Mouse (Mus musculus) midbrain, embryonic 10.5 days (tissue): ENCODE data around the gene Foxc2. TPM values are rescaled to one million over a fixed set of nuclear protein-coding genes. Genes with fewer than 3 reads are reported as not detected.
A peak's percentile ranks its signal among the peaks of the same experiment; 100 is the strongest.

Experiments used
- DNase-seq: peaks from one replicate; pipeline ENCODE4 v3.0.0-alpha.2; 2017; ENCODE audit warnings: low spot score
- H3K27ac ChIP-seq: fragments of 300-500 bp; sonication (generic); replicated peaks from 2 replicates; pipeline ENCODE4 v1.5.1; 2016; ENCODE audit warnings: mild to moderate bottlenecking
- H3K27me3 ChIP-seq: fragments of 300-500 bp; sonication (generic); 2 replicates; pipeline ENCODE4 v1.6.1; 2016; ENCODE audit warnings: low read depth, mild to moderate bottlenecking; ENCODE audit not compliant: poor library complexity, severe bottlenecking
- H3K36me3 ChIP-seq: fragments of 300-500 bp; sonication (generic); 2 replicates; pipeline ENCODE4 v1.6.1; 2016; ENCODE audit warnings: mild to moderate bottlenecking, moderate library complexity
- H3K4me1 ChIP-seq: fragments of 300-500 bp; sonication (generic); 2 replicates; pipeline ENCODE4 v1.6.1; 2016
- H3K4me3 ChIP-seq: fragments of 300-500 bp; sonication (generic); 2 replicates; pipeline ENCODE4 v1.5.1; 2016; ENCODE audit warnings: mild to moderate bottlenecking, moderate library complexity
- H3K9me3 ChIP-seq: fragments of 300-500 bp; sonication (generic); replicated peaks from 2 replicates; pipeline ENCODE4 v1.6.1; 2016; ENCODE audit warnings: mild to moderate bottlenecking
- WGBS: fragments of 180-500 bp; shearing (Covaris S2); methylation state at CpG from one replicate; pipeline ENCODE4 v1.1.7; 2016; 5-methylcytosine and 5-hydroxymethylcytosine counted together
- polyA plus RNA-seq: library from polyadenylated mRNA; unstranded; fragments of >200 nt; fragmentation: Nextera tagmentation; extraction: Ambion mirVana; gene quantifications from 2 replicates; pipeline ENCODE4 v1.2.1, GENCODE M21; 2016

The Foxc2 gene
- polyA plus RNA-seq, 1 experiment from 2014 or later: 6.1 TPM

GRCm38 (mm10) chr8:121089631-121090380, 26.2 kb upstream of the Foxc2 start:
- H3K27me3 ChIP-seq: peaks cover 98% of the 10 kb centered on the region
- no peak overlapping the region for H3K27ac ChIP-seq
- 4% methylated on average over 32 of the region's 32 CpGs for WGBS
- H3K4me1 ChIP-seq: peaks cover 18% of the 10 kb centered on the region
- H3K4me3 ChIP-seq: 0 out of 2 replicates have a peak overlapping the region, but pooled peaks have one; percentile 6
- no peaks in the 10 kb centered on the region for H3K9me3 ChIP-seq
- DNase-seq: no peak
- H3K36me3 ChIP-seq: no peaks in the 10 kb centered on the region

- peak; percentile 47 for DNase-seq
- Histone ChIP-seq H3K9me3 (no peaks in the 10 kb centered on the region), H3K27ac (no peak overlapping the region), H3K27me3 (peaks cover 89% of the 10 kb centered on the region), H3K4me1 (peaks cover 14% of the 10 kb centered on the region), H3K36me3 (no peaks in the 10 kb centered on the region), H3K4me3 (no peak overlapping the region)
- 0% methylated on average over 1 of the region's 1 CpGs for WGBS
Measured at GRCm38 (mm10) chr8:121090716-121091115, 25.3 kb upstream of the Foxc2 start.

GRCm38 (mm10) chr8:121092141-121092540, 23.8 kb upstream of the Foxc2 start:
- DNase-seq: no peak

GRCm38 (mm10) chr8:121092627-121093026, 23.3 kb upstream of the Foxc2 start:
- peak; percentile 88 for DNase-seq
- no peak overlapping the region for H3K4me3 ChIP-seq
- no peaks in the 10 kb centered on the region for H3K9me3 ChIP-seq
- peaks cover 70% of the 10 kb centered on the region for H3K27me3 ChIP-seq
- H3K4me1 ChIP-seq: peaks cover 14% of the 10 kb centered on the region
- WGBS: 7% methylated on average over 16 of the region's 16 CpGs
- peaks cover 11% of the 10 kb centered on the region for H3K36me3 ChIP-seq
- no peak overlapping the region for H3K27ac ChIP-seq

More at GRCm38 (mm10) chr8:121092141-121092540, 23.8 kb upstream of the Foxc2 start:
- Histone ChIP-seq H3K9me3 (no peaks in the 10 kb centered on the region), H3K36me3 (peaks cover 6% of the 10 kb centered on the region), H3K4me1 (peaks cover 14% of the 10 kb centered on the region), H3K27ac (no peak overlapping the region), H3K4me3 (no peak overlapping the region), H3K27me3 (peaks cover 74% of the 10 kb centered on the region)
- 43% methylated on average over 6 of the region's 6 CpGs for WGBS

GRCm38 (mm10) chr8:121093496-121093895, 22.5 kb upstream of the Foxc2 start:
- Histone ChIP-seq H3K4me1 (peaks cover 14% of the 10 kb centered on the region), H3K4me3 (no peak overlapping the region), H3K27ac (no peak overlapping the region), H3K27me3 (peaks cover 61% of the 10 kb centered on the region), H3K36me3 (peaks cover 20% of the 10 kb centered on the region), H3K9me3 (no peaks in the 10 kb centered on the region)
- DNase-seq: no peak
- WGBS: 71% methylated on average over 6 of the region's 6 CpGs

- H3K27me3 ChIP-seq: peaks cover 4% of the 10 kb centered on the region
- H3K4me1 ChIP-seq: peaks cover 30% of the 10 kb centered on the region
- DNase-seq: peak; percentile 85
- H3K4me3 ChIP-seq: no peak overlapping the region
- 53% methylated on average over 17 of the region's 17 CpGs for WGBS
- peaks cover 73% of the 10 kb centered on the region for H3K36me3 ChIP-seq
- no peaks in the 10 kb centered on the region for H3K9me3 ChIP-seq
- H3K27ac ChIP-seq: no peak overlapping the region
Measured at GRCm38 (mm10) chr8:121104049-121104818, 11.7 kb upstream of the Foxc2 start.

GRCm38 (mm10) chr8:121107668-121108656, 8.0 kb upstream of the Foxc2 start, which contains the start of gene Mthfsd:
Gene Mthfsd (minus strand): TSS chr8:121108392.
- Histone ChIP-seq H3K9me3 (no peaks in the 10 kb centered on the region), H3K27me3 (peaks cover 41% of the 10 kb centered on the region), H3K4me1 (peaks cover 30% of the 10 kb centered on the region), H3K4me3 (peak within 1 kb of the TSS; percentile 97), H3K36me3 (peaks cover 36% of the 10 kb centered on the region), H3K27ac (peak within 1 kb of the TSS; percentile 93)
- 2% methylated on average over 75 of the region's 75 CpGs for WGBS
- DNase-seq: peak; percentile 98

DNA sequence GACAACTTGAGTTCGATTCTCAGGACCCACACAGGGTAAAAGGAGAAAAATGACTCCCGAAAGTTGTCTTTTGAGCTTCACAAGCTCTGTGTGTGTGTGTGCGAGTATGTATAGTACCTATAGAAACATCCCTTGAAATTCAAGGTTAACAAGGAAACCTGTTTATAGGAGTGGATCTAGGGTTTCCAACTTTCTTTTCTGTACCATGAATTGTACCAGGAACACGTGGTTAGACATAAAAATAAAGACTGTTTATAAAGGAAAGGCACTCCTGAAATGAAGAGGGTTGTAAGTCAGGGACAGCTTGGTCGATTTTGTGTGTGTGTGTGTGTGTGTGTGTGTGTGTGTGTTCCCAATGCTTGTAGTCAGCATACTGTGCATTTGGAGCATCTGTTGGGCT, 7.3 kb upstream of the Foxc2 start:
- Histone ChIP-seq H3K9me3 (no peaks in the 10 kb centered on the region), H3K4me1 (peaks cover 34% of the 10 kb centered on the region), H3K27ac (peak overlapping the region; percentile 93), H3K4me3 (peak overlapping the region; percentile 97), H3K27me3 (peaks cover 48% of the 10 kb centered on the region), H3K36me3 (peaks cover 29% of the 10 kb centered on the region)
- 19% methylated on average over 5 of the region's 5 CpGs for WGBS
- no peak for DNase-seq

DNA sequence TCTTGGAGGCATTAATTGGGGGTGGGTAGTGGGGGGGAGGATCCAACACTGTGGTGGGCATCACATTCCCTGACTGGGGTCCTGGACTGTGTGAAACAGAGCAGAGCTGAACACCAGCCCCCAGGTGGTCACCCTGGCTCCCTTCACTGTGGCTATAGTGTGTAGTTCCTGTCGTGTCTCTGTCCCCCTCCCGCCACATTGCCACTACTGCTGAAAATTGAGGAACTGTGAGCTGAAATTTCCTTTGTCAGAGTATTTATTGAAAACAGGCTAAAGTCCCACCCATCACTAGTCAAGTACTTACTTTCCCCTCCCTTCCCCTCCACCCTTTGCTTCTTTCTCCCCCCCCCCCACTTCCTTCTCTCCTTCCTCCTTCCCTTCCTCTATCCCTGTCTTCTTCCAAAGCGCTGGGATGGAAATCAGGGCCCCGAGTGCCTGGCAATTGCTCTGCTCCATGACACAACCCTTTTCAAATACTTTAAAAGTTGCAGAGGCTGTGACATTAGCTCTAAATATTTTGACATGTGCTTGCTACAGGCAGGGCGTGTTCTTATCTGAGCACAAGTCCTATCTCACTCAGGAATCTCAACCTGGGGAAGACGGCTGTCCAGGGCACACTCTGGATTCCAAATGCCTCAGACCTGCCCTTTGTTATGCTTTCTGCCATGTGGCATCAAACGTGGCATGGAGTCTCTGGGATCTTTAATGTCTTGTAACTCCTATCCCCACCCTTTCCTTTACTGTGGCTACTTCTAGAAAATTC, 4.6 kb upstream of the Foxc2 start:
- WGBS: 50% methylated on average over 7 of the region's 7 CpGs
- no peaks in the 10 kb centered on the region for H3K9me3 ChIP-seq
- H3K4me1 ChIP-seq: peaks cover 38% of the 10 kb centered on the region
- H3K4me3 ChIP-seq: no peak overlapping the region
- peaks cover 4% of the 10 kb centered on the region for H3K36me3 ChIP-seq
- peaks cover 74% of the 10 kb centered on the region for H3K27me3 ChIP-seq
- H3K27ac ChIP-seq: no peak overlapping the region
- DNase-seq: no peak

- DNase-seq: peak; percentile 93
- H3K36me3 ChIP-seq: no peaks in the 10 kb centered on the region
- H3K4me1 ChIP-seq: peaks cover 35% of the 10 kb centered on the region
- no peaks in the 10 kb centered on the region for H3K9me3 ChIP-seq
- 1% methylated on average over 21 of the region's 21 CpGs for WGBS
- H3K27ac ChIP-seq: no peak overlapping the region
- peaks cover 94% of the 10 kb centered on the region for H3K27me3 ChIP-seq
- no peak overlapping the region for H3K4me3 ChIP-seq
Measured at GRCm38 (mm10) chr8:121113261-121113660, 2.7 kb upstream of the Foxc2 start.

- under 1% methylated on average over 25 of the region's 25 CpGs for WGBS
- Histone ChIP-seq H3K27me3 (peaks cover 99% of the 10 kb centered on the region), H3K4me1 (peaks cover 27% of the 10 kb centered on the region), H3K9me3 (no peaks in the 10 kb centered on the region), H3K36me3 (no peaks in the 10 kb centered on the region), H3K4me3 (no peak overlapping the region), H3K27ac (no peak overlapping the region)
- peak; percentile 37 for DNase-seq
Measured at GRCm38 (mm10) chr8:121115136-121115535, 835 bp upstream of the Foxc2 start.
